Mouse (Mus musculus) heart, embryonic 14.5 days (tissue): ENCODE data around the gene Clk4. TPM values are rescaled to one million over a fixed set of nuclear protein-coding genes. Genes with fewer than 3 reads are reported as not detected.

Experiments
- ATAC-seq: fragments of 200-750 bp; cut with Nextera tagmentation; 2 replicates; pipeline ENCODE4 v1.8.0; 2017; ENCODE audit warnings: low read depth, moderate TSS enrichment; ENCODE audit not compliant: insufficient number of reproducible peaks, insufficient read depth, low FRiP score
- H3K27ac ChIP-seq, 2 experiments: fragments of 200-500 bp in 1 of 2; fragments of 300-500 bp in 1 of 2; sonication (generic) in 1 of 2; replicated peaks in 1 of 2; 2 replicates each; pipeline ENCODE4 v1.5.1; 2012 to 2014; ENCODE audit warnings: low read depth in 2 of 2, low read length in 2 of 2, control low read depth in 1 of 2, mild to moderate bottlenecking in 1 of 2, mixed read lengths in 1 of 2; ENCODE audit not compliant: control insufficient read depth in 1 of 2, insufficient read depth in 1 of 2
- H3K27me3 ChIP-seq: fragments of 300-500 bp; sonication (generic); 2 replicates; pipeline ENCODE4 v1.6.1; 2014; ENCODE audit warnings: mild to moderate bottlenecking, low read length, control low read depth; ENCODE audit not compliant: control insufficient read depth, insufficient read depth
- H3K36me3 ChIP-seq: fragments of 300-500 bp; sonication (generic); 2 replicates; pipeline ENCODE4 v1.6.1; 2014; ENCODE audit warnings: mild to moderate bottlenecking, control low read depth, low read length, mixed read lengths; ENCODE audit not compliant: control insufficient read depth, insufficient read depth
- H3K4me1 ChIP-seq, 2 experiments: fragments of 200-500 bp in 1 of 2; fragments of 300-500 bp in 1 of 2; sonication (generic) in 1 of 2; 2 replicates each; pipeline ENCODE4 v1.6.1; 2012 to 2014; ENCODE audit warnings: low read length in 2 of 2, control low read depth in 1 of 2, mixed read lengths in 1 of 2; ENCODE audit not compliant: control insufficient read depth in 2 of 2, insufficient read depth in 2 of 2
- H3K4me2 ChIP-seq: fragments of 300-500 bp; sonication (generic); 2 replicates; pipeline ENCODE4 v1.6.1; 2014; ENCODE audit warnings: mild to moderate bottlenecking, low read length
- H3K4me3 ChIP-seq, 2 experiments: fragments of 200-500 bp in 1 of 2; fragments of 300-500 bp in 1 of 2; sonication (generic) in 1 of 2; 2 replicates each; pipeline ENCODE4 v1.5.1; 2012 to 2014; ENCODE audit warnings: low read length in 2 of 2, mild to moderate bottlenecking in 2 of 2, control low read depth in 1 of 2, low read depth in 1 of 2, moderate library complexity in 1 of 2; ENCODE audit not compliant: control insufficient read depth in 1 of 2, insufficient read depth in 1 of 2
- H3K9ac ChIP-seq: fragments of 300-500 bp; sonication (generic); 2 replicates; pipeline ENCODE4 v1.6.1; 2014; ENCODE audit warnings: mild to moderate bottlenecking, low read length
- H3K9me3 ChIP-seq: fragments of 300-500 bp; sonication (generic); 2 replicates; pipeline ENCODE4 v1.6.1; 2016; ENCODE audit warnings: low read length, control low read depth; ENCODE audit not compliant: control insufficient read depth
- WGBS: fragments of 180-500 bp; shearing (Covaris S2); extraction: QIAGEN DNeasy Blood & Tissue Kit; methylation state at CpG from one replicate; pipeline ENCODE4 v1.1.7; 2014; 5-methylcytosine and 5-hydroxymethylcytosine counted together
- polyA plus RNA-seq: library from polyadenylated mRNA; unstranded; fragments of >200 nt; fragmentation: Nextera tagmentation; extraction: Ambion mirVana; gene quantifications from 2 replicates; pipeline ENCODE4 v1.2.1, GENCODE M21; 2014

Clk4 gene
- 83.9 and 85.4 TPM in 2 replicates for polyA plus RNA-seq

GRCm38 (mm10) chr11:51261680-51262219, at the start of gene Clk4:
Gene Clk4 (plus strand): TSS chr11:51261730.
- H3K4me1 ChIP-seq = peaks cover 7 to 19% of the 10 kb centered on the region in 2 experiments; a peak in 3 of 4 replicates
- 78% methylated on average over 3 of the region's 3 CpGs for WGBS
- no peak for ATAC-seq
- peak within 1 kb of the TSS; percentile 82 to 95 for H3K4me3 ChIP-seq
- no peaks in the 10 kb centered on the region for H3K27me3 ChIP-seq
- H3K9ac ChIP-seq = peak within 1 kb of the TSS; percentile 99
- H3K36me3 ChIP-seq = peaks cover 2% of the 10 kb centered on the region
- peak within 1 kb of the TSS; percentile 74 for H3K4me2 ChIP-seq
- no peaks in the 10 kb centered on the region for H3K9me3 ChIP-seq
- H3K27ac ChIP-seq = peak within 1 kb of the TSS; percentile 65 to 98

GRCm38 (mm10) chr11:51214021-51214420, 47.5 kb upstream of the Clk4 start:
- no peak overlapping the region for H3K4me3 ChIP-seq
- no peaks in the 10 kb centered on the region for H3K4me1 ChIP-seq
- no peaks in the 10 kb centered on the region for H3K9me3 ChIP-seq
- H3K4me2 ChIP-seq = no peak overlapping the region
- ATAC-seq = no peak
- H3K27ac ChIP-seq = no peak overlapping the region
- H3K9ac ChIP-seq = no peak overlapping the region
- 84% methylated on average over 7 of the region's 7 CpGs for WGBS
- H3K27me3 ChIP-seq = no peaks in the 10 kb centered on the region
- H3K36me3 ChIP-seq = no peaks in the 10 kb centered on the region

DNA sequence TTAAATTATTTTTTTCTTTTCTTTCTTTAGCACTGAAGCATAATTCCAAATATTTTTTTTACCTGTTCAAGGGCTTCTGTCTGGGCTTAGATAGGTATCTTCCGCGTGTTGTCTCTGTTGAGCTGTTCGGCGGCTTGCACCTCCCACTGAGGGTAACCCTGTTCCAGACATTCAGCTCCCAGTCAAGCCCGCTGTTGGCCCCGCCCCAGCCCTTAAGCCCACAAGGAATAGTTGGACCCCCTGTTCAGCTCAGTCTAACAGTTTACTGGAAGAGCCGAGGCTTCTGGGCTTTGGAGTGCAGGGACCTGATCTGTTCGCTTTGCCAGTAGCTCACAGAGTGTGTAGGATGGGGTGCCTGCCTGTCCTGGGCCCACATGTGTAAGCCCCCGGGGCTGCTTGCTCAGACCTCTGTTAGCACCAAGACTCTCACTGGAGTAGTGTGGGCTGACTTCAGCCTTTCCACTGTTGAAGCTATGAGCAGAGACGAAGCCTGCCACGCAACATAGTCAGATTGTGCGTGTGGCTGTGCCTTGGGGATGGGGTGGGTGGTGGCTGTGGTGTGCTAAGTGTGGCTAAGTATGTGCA, 42.0 kb upstream of the Clk4 start:
- H3K9me3 ChIP-seq = no peaks in the 10 kb centered on the region
- no peak for ATAC-seq
- H3K27ac ChIP-seq = no peak overlapping the region
- H3K36me3 ChIP-seq = no peaks in the 10 kb centered on the region
- WGBS = 70% methylated on average over 12 of the region's 12 CpGs
- no peak overlapping the region for H3K4me2 ChIP-seq
- H3K4me3 ChIP-seq = no peak overlapping the region
- H3K27me3 ChIP-seq = no peaks in the 10 kb centered on the region
- H3K4me1 ChIP-seq = no peaks in the 10 kb centered on the region
- no peak overlapping the region for H3K9ac ChIP-seq

DNA sequence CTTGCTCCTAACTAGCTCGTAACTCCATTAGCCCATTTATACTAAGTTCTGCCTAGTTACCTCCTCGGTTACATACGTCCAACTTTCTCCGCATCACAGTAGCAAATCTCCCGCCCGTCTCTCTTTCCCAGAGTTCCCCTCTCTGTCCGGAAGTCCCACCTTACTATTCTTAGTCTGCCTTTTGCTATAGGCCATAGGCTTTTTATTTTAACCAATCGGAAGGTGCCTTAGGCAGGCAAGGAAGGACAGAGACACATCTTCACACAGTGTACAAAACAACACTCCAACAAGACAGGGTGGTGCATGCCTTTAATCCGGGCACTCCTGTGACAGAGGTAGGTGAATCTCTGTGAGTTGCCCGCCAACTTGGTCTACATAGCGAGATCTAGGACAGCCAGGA, 41.2 kb upstream of the Clk4 start, which contains the start of gene Gm12569:
Gene Gm12569, plus strand, starts transcription at position 166 of the 400 bp plus-strand sequence.
- H3K27me3 ChIP-seq = no peaks in the 10 kb centered on the region
- H3K4me3 ChIP-seq = no peak within 1 kb of the TSS
- no peak within 1 kb of the TSS for H3K4me2 ChIP-seq
- no peaks in the 10 kb centered on the region for H3K9me3 ChIP-seq
- no peaks in the 10 kb centered on the region for H3K4me1 ChIP-seq
- no peaks in the 10 kb centered on the region for H3K36me3 ChIP-seq
- no peak within 1 kb of the TSS for H3K27ac ChIP-seq
- no peak within 1 kb of the TSS for H3K9ac ChIP-seq
- no peak for ATAC-seq
- WGBS = 88% methylated on average over 11 of the region's 11 CpGs

- Histone ChIP-seq H3K9me3 (no peaks in the 10 kb centered on the region), H3K4me1 (no peaks in the 10 kb centered on the region)
- WGBS = 73% methylated on average over 4 of the region's 4 CpGs
Observed at GRCm38 (mm10) chr11:51227104-51227503, 34.4 kb upstream of the Clk4 start.

GRCm38 (mm10) chr11:51234626-51235025, 26.9 kb upstream of the Clk4 start:
- Histone ChIP-seq H3K4me2 (no peak overlapping the region), H3K27ac (no peak overlapping the region), H3K9me3 (no peaks in the 10 kb centered on the region), H3K9ac (no peak overlapping the region), H3K36me3 (no peaks in the 10 kb centered on the region), H3K27me3 (no peaks in the 10 kb centered on the region), H3K4me1 (no peaks in the 10 kb centered on the region), H3K4me3 (no peak overlapping the region)
- no peak for ATAC-seq
- WGBS = 78% methylated on average over 9 of the region's 9 CpGs

More at GRCm38 (mm10) chr11:51227104-51227503, 34.4 kb upstream of the Clk4 start:
- H3K27me3 ChIP-seq = no peaks in the 10 kb centered on the region
- H3K4me2 ChIP-seq = no peak overlapping the region
- no peak for ATAC-seq
- H3K27ac ChIP-seq = no peak overlapping the region
- no peak overlapping the region for H3K4me3 ChIP-seq
- H3K36me3 ChIP-seq = no peaks in the 10 kb centered on the region
- no peak overlapping the region for H3K9ac ChIP-seq

DNA sequence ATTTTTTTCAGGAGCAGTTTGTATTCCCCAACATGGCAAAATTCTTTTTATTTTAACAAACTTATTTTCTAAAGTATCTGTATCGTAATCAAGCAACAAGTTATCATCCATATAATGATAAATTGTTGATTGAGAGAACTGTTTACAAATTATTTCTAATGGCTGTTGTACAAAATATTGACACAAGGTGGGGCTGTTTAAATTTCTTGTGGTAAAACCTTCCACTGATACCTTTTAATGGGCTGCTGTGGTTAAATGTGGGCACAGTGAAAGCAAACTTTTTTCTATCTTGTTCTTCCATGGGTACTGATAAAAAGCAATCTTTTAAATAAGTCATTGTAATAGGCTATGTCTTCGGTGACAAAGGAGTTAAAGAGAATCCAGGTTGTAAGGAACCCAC, 18.6 kb upstream of the Clk4 start:
- Histone ChIP-seq H3K9ac (no peak overlapping the region), H3K27ac (no peak overlapping the region), H3K9me3 (0 out of 2 replicates have a peak, but pooled peaks cover 2% of the 10 kb centered on the region), H3K36me3 (no peaks in the 10 kb centered on the region), H3K4me3 (no peak overlapping the region), H3K27me3 (no peaks in the 10 kb centered on the region), H3K4me2 (no peak overlapping the region), H3K4me1 (no peaks in the 10 kb centered on the region)
- WGBS = 69% methylated on average over 2 of the region's 2 CpGs
- no peak for ATAC-seq

DNA sequence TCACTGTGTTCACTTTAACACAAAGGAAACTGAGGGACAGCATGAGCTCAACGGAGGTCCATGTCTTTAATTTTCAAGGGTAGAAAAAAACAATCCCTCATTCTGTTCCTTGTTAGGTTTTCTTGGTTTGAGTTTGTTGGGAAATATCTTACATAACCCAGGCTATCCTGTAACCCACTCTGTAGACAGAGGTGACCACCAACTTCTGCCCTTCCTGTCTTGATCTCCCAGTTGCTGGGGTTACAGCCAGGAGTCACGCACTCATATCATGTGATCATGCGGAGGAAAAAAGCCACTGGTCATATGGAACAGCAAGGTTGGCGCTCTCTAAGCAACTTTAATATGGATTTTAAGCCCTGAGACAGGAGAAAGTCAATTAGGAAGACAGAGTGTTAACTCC, 4.5 kb upstream of the Clk4 start:
- Histone ChIP-seq H3K4me2 (no peak overlapping the region), H3K9me3 (no peaks in the 10 kb centered on the region), H3K4me3 (no peak overlapping the region), H3K27ac (no peak overlapping the region), H3K36me3 (no peaks in the 10 kb centered on the region), H3K9ac (no peak overlapping the region), H3K4me1 (no peaks in the 10 kb centered on the region), H3K27me3 (no peaks in the 10 kb centered on the region)
- 85% methylated on average over 4 of the region's 4 CpGs for WGBS
- ATAC-seq = no peak
